Mouse (Mus musculus) erythroblast, embryonic 14.5 days (primary cell): ENCODE measurements around the gene Ccdc106. TPM values are rescaled to one million over a fixed set of nuclear protein-coding genes. Genes with fewer than 3 reads are reported as not detected.

Experiments used
- H3K27me3 ChIP-seq: 2 replicates; pipeline ENCODE4 v1.6.1; 2012; ENCODE audit warnings: inconsistent platforms; ENCODE audit not compliant: control insufficient read depth
- H3K36me3 ChIP-seq: 2 replicates; pipeline ENCODE4 v1.6.1; 2012; ENCODE audit warnings: mild to moderate bottlenecking, inconsistent platforms; ENCODE audit not compliant: control insufficient read depth
- H3K4me1 ChIP-seq: 2 replicates; pipeline ENCODE4 v1.6.1; 2012; ENCODE audit warnings: inconsistent platforms; ENCODE audit not compliant: control insufficient read depth
- H3K4me3 ChIP-seq: replicated peaks from 2 replicates; pipeline ENCODE3; 2012; ENCODE audit warnings: moderate library complexity, mild to moderate bottlenecking, inconsistent platforms
- H3K9me3 ChIP-seq: 2 replicates; pipeline ENCODE4 v1.6.1; 2012; ENCODE audit warnings: low read length, inconsistent platforms, mixed read lengths; ENCODE audit not compliant: control insufficient read depth
- GATA1 ChIP-seq: IDR thresholded peaks from 2 replicates; pipeline ENCODE4 v1.6.1; 2012; ENCODE audit warnings: low read length, inconsistent platforms, mixed read lengths
- TAL1 ChIP-seq: IDR thresholded peaks from 3 replicates; pipeline ENCODE4 v1.6.1; 2012; ENCODE audit warnings: low read length, inconsistent platforms, mixed read lengths
- polyA plus RNA-seq: library from polyadenylated mRNA; stranded (reverse); fragments of >175 nt; gene quantifications from 2 replicates; pipeline ENCODE4 v1.2.3, GENCODE M21; 2012

The Ccdc106 gene
- polyA plus RNA-seq, 1 experiment, result not detected

GRCm38 (mm10) chr7:5092831-5093510, 72.6 kb downstream of the Ccdc106 start:
- Histone ChIP-seq H3K36me3 (peaks cover 99% of the 10 kb centered on the region), H3K27me3 (no peaks in the 10 kb centered on the region), H3K9me3 (no peaks in the 10 kb centered on the region), H3K4me3 (no peak overlapping the region), H3K4me1 (peaks cover 17% of the 10 kb centered on the region)
- no peak for TF ChIP-seq TAL1
- no peak for TF ChIP-seq GATA1

- H3K36me3 ChIP-seq, result peaks cover 61% of the 10 kb centered on the region
- H3K9me3 ChIP-seq, result no peaks in the 10 kb centered on the region
- no peak overlapping the region for H3K4me3 ChIP-seq
- no peaks in the 10 kb centered on the region for H3K27me3 ChIP-seq
- H3K4me1 ChIP-seq, result peaks cover 1% of the 10 kb centered on the region; the same call in 1 of the 2 replicates
- TF ChIP-seq GATA1, result no peak
- no peak for TF ChIP-seq TAL1
Measured at GRCm38 (mm10) chr7:5098769-5099168, 78.4 kb downstream of the Ccdc106 start.

- TF ChIP-seq GATA1 (no peak), TAL1 (no peak)
- Histone ChIP-seq H3K4me1 (peaks cover 1% of the 10 kb centered on the region; the same call in 1 of the 2 replicates), H3K4me3 (no peak overlapping the region), H3K36me3 (peaks cover 51% of the 10 kb centered on the region), H3K27me3 (no peaks in the 10 kb centered on the region), H3K9me3 (no peaks in the 10 kb centered on the region)
Measured at GRCm38 (mm10) chr7:5099796-5100195, 79.4 kb downstream of the Ccdc106 start.

- H3K4me3 ChIP-seq, result no peak overlapping the region
- peaks cover 37% of the 10 kb centered on the region for H3K36me3 ChIP-seq
- H3K4me1 ChIP-seq, result peaks cover 1% of the 10 kb centered on the region; the same call in 1 of the 2 replicates
- H3K9me3 ChIP-seq, result no peaks in the 10 kb centered on the region
- TF ChIP-seq GATA1 (no peak), TAL1 (no peak)
- H3K27me3 ChIP-seq, result no peaks in the 10 kb centered on the region
Measured at GRCm38 (mm10) chr7:5101066-5101663, 80.8 kb downstream of the Ccdc106 start.

GRCm38 (mm10) chr7:5102564-5102963, 82.2 kb downstream of the Ccdc106 start:
- H3K4me1 ChIP-seq, result peaks cover 1% of the 10 kb centered on the region; the same call in 1 of the 2 replicates
- no peak overlapping the region for H3K4me3 ChIP-seq
- H3K9me3 ChIP-seq, result no peaks in the 10 kb centered on the region
- peaks cover 23% of the 10 kb centered on the region for H3K36me3 ChIP-seq
- no peaks in the 10 kb centered on the region for H3K27me3 ChIP-seq
- TF ChIP-seq TAL1 (no peak), GATA1 (no peak)

GRCm38 (mm10) chr7:5108272-5108671, 87.9 kb downstream of the Ccdc106 start:
- TF ChIP-seq GATA1, result no peak
- TF ChIP-seq TAL1, result no peak
- Histone ChIP-seq H3K4me1 (no peaks in the 10 kb centered on the region), H3K9me3 (peaks cover 3% of the 10 kb centered on the region), H3K36me3 (no peaks in the 10 kb centered on the region), H3K27me3 (no peaks in the 10 kb centered on the region), H3K4me3 (no peak overlapping the region)

- H3K36me3 ChIP-seq, result no peaks in the 10 kb centered on the region
- H3K4me1 ChIP-seq, result no peaks in the 10 kb centered on the region
- H3K4me3 ChIP-seq, result no peak overlapping the region
- H3K27me3 ChIP-seq, result no peaks in the 10 kb centered on the region
- TF ChIP-seq GATA1 (no peak), TAL1 (no peak)
- peaks cover 3% of the 10 kb centered on the region for H3K9me3 ChIP-seq
Measured at GRCm38 (mm10) chr7:5109301-5109700, 88.9 kb downstream of the Ccdc106 start.

Other genes starting within 250 kb of the Ccdc106 start
- not detected in 2 replicates for gene Fam71e2, start 249.3 kb upstream of the Ccdc106 start, polyA plus RNA-seq
- gene Il11, start 237.7 kb upstream of the Ccdc106 start, polyA plus RNA-seq, result not detected in 2 replicates
- gene Tmem190, start 237.6 kb upstream of the Ccdc106 start, polyA plus RNA-seq, result not detected in 2 replicates
- 6.1 and 6.2 TPM in 2 replicates for gene Tmem238, start 230.9 kb upstream of the Ccdc106 start, polyA plus RNA-seq
- gene Rpl28, start 227.7 kb upstream of the Ccdc106 start, polyA plus RNA-seq, result 1,289 and 1,793 TPM in 2 replicates
- gene Ube2s, start 208.0 kb upstream of the Ccdc106 start, polyA plus RNA-seq, result 142 and 163 TPM in 2 replicates
- gene Shisa7, start 175.9 kb upstream of the Ccdc106 start, polyA plus RNA-seq, result not detected in 2 replicates
- gene Isoc2b, start 150.3 kb upstream of the Ccdc106 start, polyA plus RNA-seq, result 0.15 TPM in 1 of 2 replicates, not detected in the other
- gene Isoc2a, start 143.4 kb upstream of the Ccdc106 start, polyA plus RNA-seq, result 1.3 and 2.4 TPM in 2 replicates
- gene Gm36210, start 114.0 kb upstream of the Ccdc106 start, polyA plus RNA-seq, result 0.05 TPM in 1 of 2 replicates, not detected in the other
- gene Zfp628, start 105.3 kb upstream of the Ccdc106 start, polyA plus RNA-seq, result 8.5 and 8.9 TPM in 2 replicates
- 0.38 and 0.51 TPM in 2 replicates for gene Nat14, start 98.5 kb upstream of the Ccdc106 start, polyA plus RNA-seq
- gene Ssc5d, start 94.8 kb upstream of the Ccdc106 start, polyA plus RNA-seq, result not detected in 2 replicates
- gene Sbk2, start 56.1 kb upstream of the Ccdc106 start, polyA plus RNA-seq, result not detected in 2 replicates
- gene Sbk3, start 49.4 kb upstream of the Ccdc106 start, polyA plus RNA-seq, result not detected in 2 replicates
- 0.15 and 0.37 TPM in 2 replicates for gene Zfp579, start 24.4 kb upstream of the Ccdc106 start, polyA plus RNA-seq
- 6.2 and 8.1 TPM in 2 replicates for gene Zfp524, start 6.1 kb upstream of the Ccdc106 start, polyA plus RNA-seq
- gene Fiz1, start 5.9 kb upstream of the Ccdc106 start, polyA plus RNA-seq, result 3.5 and 6.0 TPM in 2 replicates
- gene Gm44973, start 5.1 kb upstream of the Ccdc106 start, polyA plus RNA-seq, result not detected in 2 replicates
- gene Zfp865, start 177 bp upstream of the Ccdc106 start, polyA plus RNA-seq, result 1.7 and 1.8 TPM in 2 replicates
- gene 4632433K11Rik, start 13.6 kb downstream of the Ccdc106 start, polyA plus RNA-seq, result not detected in 2 replicates
- 0.06 and 0.09 TPM in 2 replicates for gene Zfp784, start 17.9 kb downstream of the Ccdc106 start, polyA plus RNA-seq
- 0.10 and 0.26 TPM in 2 replicates for gene Zfp580, start 31.0 kb downstream of the Ccdc106 start, polyA plus RNA-seq
- 43.1 and 44.9 TPM in 2 replicates for gene U2af2, start 41.6 kb downstream of the Ccdc106 start, polyA plus RNA-seq
- gene Epn1, start 59.7 kb downstream of the Ccdc106 start, polyA plus RNA-seq, result 227 and 231 TPM in 2 replicates
- gene Rfpl4, start 96.4 kb downstream of the Ccdc106 start, polyA plus RNA-seq, result not detected in 2 replicates
- gene Rasl2-9, start 105.4 kb downstream of the Ccdc106 start, polyA plus RNA-seq, result not detected in 2 replicates
- gene Vmn1r55, start 129.1 kb downstream of the Ccdc106 start, polyA plus RNA-seq, result under 0.01 and 0.01 TPM in 2 replicates
- gene Vmn1r56, start 176.2 kb downstream of the Ccdc106 start, polyA plus RNA-seq, result not detected in 2 replicates
- gene Vmn1r57, start 197.9 kb downstream of the Ccdc106 start, polyA plus RNA-seq, result not detected in 2 replicates